Mouse (Mus musculus): Measurements from ENCODE around the gene Btbd2. TPM values are rescaled to one million over a fixed set of nuclear protein-coding genes. Genes with fewer than 3 reads are reported as not detected.
"Not testable (repeated sequence)": the region's sequence is repeated elsewhere in the genome, so short reads cannot be mapped to it uniquely, and the experiment has no call there.

The Btbd2 gene
- total RNA-seq, 2 experiments from 2014 or later, result 30.5 to 31.4 TPM

DNA sequence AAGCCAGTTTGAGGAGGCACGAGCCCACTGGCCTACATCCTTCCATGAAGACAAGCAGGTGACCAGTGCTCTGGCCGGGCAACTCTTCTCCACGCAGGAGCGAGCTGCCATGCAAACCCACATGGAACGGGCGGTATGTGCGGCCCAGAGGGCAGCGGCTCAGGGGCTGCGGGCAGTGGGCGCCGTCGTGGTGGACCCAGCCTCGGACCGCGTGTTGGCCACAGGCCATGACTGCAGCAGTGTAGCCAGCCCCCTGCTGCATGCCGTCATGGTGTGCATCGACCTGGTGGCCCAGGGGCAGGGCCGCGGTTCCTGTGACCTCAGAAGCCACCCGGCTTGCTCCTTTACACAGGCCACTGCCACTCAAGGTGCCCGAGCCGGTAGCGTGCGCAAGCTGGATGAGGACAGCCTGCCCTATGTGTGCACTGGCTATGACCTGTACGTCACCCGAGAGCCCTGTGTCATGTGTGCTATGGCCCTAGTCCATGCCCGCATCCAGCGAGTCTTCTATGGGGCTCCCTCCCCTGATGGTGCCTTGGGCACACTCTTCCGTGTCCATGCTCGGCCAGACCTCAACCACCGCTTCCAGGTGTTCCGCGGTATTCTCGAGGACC lies 50.0 kb downstream of the Btbd2 start:
- no peak for DNase-seq

DNA sequence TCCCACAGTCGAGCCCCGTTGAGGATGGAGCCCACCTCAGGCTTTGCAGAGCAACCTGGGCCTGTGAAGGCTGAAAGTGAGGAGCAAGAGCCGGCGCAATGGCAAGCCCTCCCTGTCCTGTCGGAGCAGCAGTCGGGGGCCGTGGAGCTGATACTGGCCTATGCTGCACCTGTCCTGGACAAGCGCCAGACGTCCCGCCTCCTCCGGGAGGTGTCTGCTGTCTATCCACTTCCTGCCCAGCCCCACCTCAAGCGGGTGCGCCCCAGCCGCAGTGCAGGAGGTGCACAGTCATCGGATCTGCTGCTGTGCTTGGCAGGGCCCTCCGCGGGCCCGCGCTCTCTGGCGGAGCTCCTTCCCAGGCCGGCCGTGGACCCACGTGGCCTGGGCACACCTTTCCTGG lies 50.6 kb downstream of the Btbd2 start:
- DNase-seq, result no peak

DNA sequence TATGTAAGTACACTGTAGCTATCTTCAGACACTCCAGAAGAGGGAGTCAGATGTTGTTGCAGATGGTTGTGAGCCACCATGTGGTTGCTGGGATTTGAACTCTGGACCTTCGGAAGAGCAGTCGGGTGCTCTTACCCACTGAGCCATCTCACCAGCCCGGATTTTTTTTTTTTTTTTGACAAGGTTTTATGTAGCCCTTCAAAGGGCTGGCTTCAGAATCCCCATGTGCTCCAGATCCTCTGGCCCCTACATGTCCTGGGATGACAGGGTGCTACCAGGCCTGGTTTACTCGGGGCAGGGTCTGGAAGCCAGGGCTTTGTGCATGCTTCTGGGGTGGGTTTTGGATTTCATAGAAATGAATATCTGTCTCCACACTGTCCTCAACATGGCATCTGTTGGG lies 51.1 kb downstream of the Btbd2 start, which contains the start of gene Gm49322:
Gm49322 (plus strand) TSS at position 301 of the 400 bp plus-strand sequence.
- not testable (repeated sequence) for DNase-seq

DNA sequence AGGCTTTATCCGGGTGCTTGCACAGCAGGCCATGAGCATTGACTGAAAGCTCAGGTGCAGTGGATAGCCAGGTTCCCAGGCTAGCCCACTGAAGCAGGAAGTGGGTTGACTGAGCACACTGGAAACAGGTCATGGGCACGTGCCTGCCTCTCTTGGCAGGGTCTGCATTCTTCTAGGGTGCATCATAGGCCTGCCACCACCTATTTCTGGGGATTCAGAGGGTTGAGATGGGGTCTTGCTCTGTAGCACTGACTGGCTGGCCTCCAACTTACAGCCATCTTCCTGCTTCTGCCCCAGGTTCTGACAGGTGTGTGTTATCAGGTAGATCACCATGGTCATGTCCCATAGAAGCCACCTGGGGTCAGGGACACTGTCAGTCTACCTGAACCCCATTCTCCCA lies 51.9 kb downstream of the Btbd2 start:
- no peak for DNase-seq

DNA sequence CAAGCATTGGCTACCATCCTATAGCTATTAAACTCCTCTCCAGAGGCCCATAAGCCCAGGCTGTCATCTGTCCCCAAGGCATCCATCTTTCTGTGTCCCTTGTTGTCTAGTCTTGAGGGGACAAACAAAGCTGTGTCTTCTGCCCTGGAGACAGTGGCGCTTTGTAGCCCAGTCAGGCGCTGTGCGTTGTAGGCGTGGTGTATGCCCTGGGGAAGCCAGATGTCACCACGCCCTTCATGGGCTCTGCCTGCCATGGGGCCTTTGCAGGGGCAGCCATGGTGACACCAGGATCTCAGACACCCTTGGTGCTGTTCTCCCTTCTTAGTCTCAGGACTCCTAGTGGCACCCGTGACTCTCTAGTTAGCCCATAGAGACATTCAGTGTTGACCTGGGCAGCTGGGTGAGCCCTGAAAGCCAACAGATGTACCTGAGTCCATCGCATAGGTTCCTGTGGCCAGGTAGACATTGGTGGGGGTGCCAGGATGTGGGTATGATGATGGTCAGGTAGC lies 52.8 kb downstream of the Btbd2 start:
- no peak for DNase-seq

DNA sequence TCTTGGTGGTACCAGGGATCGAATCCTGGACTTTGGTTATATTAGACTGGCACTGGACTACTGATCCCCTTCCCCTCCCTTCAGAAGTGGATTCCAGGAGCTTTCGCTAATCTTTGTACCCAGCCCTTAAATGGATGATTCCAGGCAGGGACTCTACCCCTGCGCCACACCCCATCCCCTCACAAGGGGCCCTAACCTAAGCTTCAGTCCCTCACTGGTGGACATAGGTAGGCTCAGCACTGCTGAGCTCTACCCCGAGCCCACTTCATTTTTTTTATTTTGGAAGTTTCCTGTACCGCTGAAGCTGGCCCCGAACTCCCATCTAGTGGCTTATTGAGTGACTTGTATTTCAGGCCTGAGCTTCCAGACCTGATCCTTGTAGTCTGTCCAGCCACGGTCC lies 53.5 kb downstream of the Btbd2 start:
- DNase-seq, result no peak

DNA sequence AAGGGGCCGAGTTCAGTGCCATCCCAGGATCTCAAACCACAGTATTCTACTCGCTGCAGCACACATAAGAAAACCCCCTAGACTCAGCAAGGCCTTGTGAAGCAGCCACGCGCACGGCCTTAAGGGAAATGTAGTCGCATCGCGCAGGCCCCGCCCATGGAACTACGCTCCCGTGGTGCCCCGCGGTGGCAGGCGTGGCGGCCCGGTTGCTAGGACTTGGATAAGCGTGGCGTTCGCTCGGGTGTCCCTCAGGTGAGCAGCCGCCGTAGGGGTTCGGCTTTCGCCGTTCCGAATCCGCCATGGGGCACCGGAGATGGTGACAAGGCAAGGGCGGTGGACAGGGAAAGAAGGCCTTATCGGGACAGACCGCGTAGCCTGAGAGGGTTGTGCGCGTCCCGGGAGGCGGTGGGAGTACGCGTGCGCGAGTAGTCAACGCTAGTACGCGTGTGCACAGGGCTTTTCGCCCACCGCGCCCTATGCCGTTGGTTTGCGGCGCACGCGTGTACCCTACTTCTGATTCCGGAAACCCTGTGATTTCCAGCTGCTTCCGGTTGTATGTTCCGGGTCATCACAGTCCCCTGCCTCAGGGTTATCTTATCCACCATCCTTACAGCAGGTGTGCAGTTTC lies 54.1 kb downstream of the Btbd2 start, which contains the start of the genes Scamp4 and Adat3:
Scamp4 (plus strand) TSS at position 175 of the 628 bp plus-strand sequence.
Adat3 (plus strand) TSS at position 183 of the 628 bp plus-strand sequence.
- DNase-seq, result peak; percentile 94

DNA sequence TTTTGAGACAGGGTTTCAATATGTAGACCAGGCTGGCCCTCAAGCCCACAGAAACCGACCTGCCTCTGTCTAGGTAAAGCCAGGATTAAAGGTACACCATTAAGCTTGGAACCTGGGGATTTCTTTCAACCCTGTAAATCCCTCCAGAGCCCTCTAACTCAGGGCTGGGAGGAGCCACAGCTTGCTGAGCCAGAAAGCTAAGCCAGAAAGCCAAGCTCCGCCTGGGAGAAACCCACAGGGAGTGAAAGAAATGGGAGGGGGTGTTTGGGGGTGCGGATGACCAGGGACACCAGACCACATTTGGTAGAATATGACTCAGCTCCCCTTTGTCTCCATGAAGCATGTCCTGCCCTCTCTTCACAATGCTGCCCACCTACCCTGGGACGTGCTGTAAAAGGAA lies 60.6 kb downstream of the Btbd2 start:
- no peak for DNase-seq

Small RNA genes lying within 50 kb of the gene (microRNA-seq; reads per million reads assigned to microRNA genes)
- 0 reads per million in 2 experiments for gene Mir6912 (ENCODE audit: borderline replicate concordance in 2 of 2)

Other genes starting within 250 kb of the Btbd2 start
- 10 to 100 TPM; 11.1 to 13.8 TPM for gene Tcf3, start 223.4 kb downstream of the Btbd2 start, total RNA-seq (2021)
- not detected for gene Onecut3, start 162.2 kb downstream of the Btbd2 start, total RNA-seq (2021)
- gene Atp8b3, start 117.9 kb downstream of the Btbd2 start, total RNA-seq (2021), result not detected
- 1 to 10 TPM; 8.4 to 9.3 TPM for gene Rexo1, start 95.5 kb downstream of the Btbd2 start, total RNA-seq (2021)
- gene Klf16, start 79.8 kb downstream of the Btbd2 start, total RNA-seq (2021), result 1 to 10 TPM; 1.2 to 2.0 TPM
- 10 to 100 TPM; 53.8 to 58.8 TPM for gene Abhd17a, start 66.7 kb downstream of the Btbd2 start, total RNA-seq (2021)
- 10 to 100 TPM; 14.3 to 18.4 TPM for gene Scamp4, start 54.2 kb downstream of the Btbd2 start, total RNA-seq (2021)
- 1 to 10 TPM in 1 of 2 experiments, under 1 TPM in 1; 0.92 to 1.2 TPM for gene Adat3, start 54.2 kb downstream of the Btbd2 start, total RNA-seq (2021)
- under 1 TPM; 0.21 to 0.33 TPM for gene Gm49322, start 51.0 kb downstream of the Btbd2 start, total RNA-seq (2021)
- gene Csnk1g2, start 34.2 kb downstream of the Btbd2 start, total RNA-seq (2021), result 10 to 100 TPM; 85.8 to 99.9 TPM
- 100 to 1,000 TPM; 243 to 270 TPM for gene Mknk2, start 21.0 kb upstream of the Btbd2 start, total RNA-seq (2021)
- gene Mob3a, start 44.9 kb upstream of the Btbd2 start, total RNA-seq (2021), result 1 to 10 TPM; 5.7 to 6.8 TPM
- gene Izumo4, start 45.1 kb upstream of the Btbd2 start, total RNA-seq (2021), result 1 to 10 TPM; 2.4 to 3.8 TPM
- 10 to 100 TPM; 22.1 to 25.0 TPM for gene Ap3d1, start 85.2 kb upstream of the Btbd2 start, total RNA-seq (2021)
- gene Dot1l, start 98.1 kb upstream of the Btbd2 start, total RNA-seq (2021), result 10 to 100 TPM; 24.6 TPM
- 10 to 100 TPM; 24.0 to 24.9 TPM for gene Sf3a2, start 141.1 kb upstream of the Btbd2 start, total RNA-seq (2021)
- 10 to 100 TPM; 22.4 to 27.3 TPM for gene Plekhj1, start 141.6 kb upstream of the Btbd2 start, total RNA-seq (2021)
- gene Amh, start 148.2 kb upstream of the Btbd2 start, total RNA-seq (2021), result under 1 TPM; 0.20 to 0.21 TPM
- 100 to 1,000 TPM; 395 to 415 TPM for gene Jsrp1, start 156.4 kb upstream of the Btbd2 start, total RNA-seq (2021)
- gene Oaz1, start 169.6 kb upstream of the Btbd2 start, total RNA-seq (2021), result 100 to 1,000 TPM; 651 to 657 TPM
- 10 to 100 TPM; 13.3 to 15.5 TPM for gene Lingo3, start 187.0 kb upstream of the Btbd2 start, total RNA-seq (2021)
- 10 to 100 TPM; 19.0 to 22.3 TPM for gene Lsm7, start 198.1 kb upstream of the Btbd2 start, total RNA-seq (2021)
- gene Sppl2b, start 198.2 kb upstream of the Btbd2 start, total RNA-seq (2021), result 10 to 100 TPM; 21.7 to 23.6 TPM
- not detected for gene Tmprss9, start 214.8 kb upstream of the Btbd2 start, total RNA-seq (2021)
- gene Timm13, start 243.9 kb upstream of the Btbd2 start, total RNA-seq (2021), result 100 to 1,000 TPM; 114 to 125 TPM

Measured in gastrocnemius, postnatal 25 days (tissue).